Comparison of ENCODE assay signal across 17 mouse cellular contexts in genomic region chr11:64650571-64651282, GRCm38 (mm10).
A peak's percentile ranks its signal among the peaks of the same experiment; 100 is the strongest.
DNase-seq lines count a peak whose midpoint lies in the region; ATAC-seq lines count a peak whose summit lies in the region.
"Had no signal": no experiment of that assay in that cellular context is flagged by ENCODE, and none has a peak within 500 bp of the region (broad histone marks: within the 10 kb centered on the region; RNA-seq: fewer than 3 reads in every experiment).

No protein-coding gene starts in this region.

- 35% methylated on average over 10 of the region's 10 CpGs for WGBS in kidney, embryonic 14.5 days
- 53% methylated on average over 10 of the region's 10 CpGs for WGBS in embryonic facial prominence, embryonic 11.5 days
- WGBS in embryonic facial prominence, embryonic 14.5 days = 37% methylated on average over 10 of the region's 10 CpGs

- H3K9ac ChIP-seq in kidney, embryonic 14.5 days (ENCODE audit: low read depth, low read length) = no peak overlapping the region
- no peak overlapping the region for H3K9ac ChIP-seq in embryonic facial prominence, embryonic 11.5 days (replicated peaks; ENCODE audit: low read length)
- H3K9ac ChIP-seq in embryonic facial prominence, embryonic 14.5 days (ENCODE audit: low read depth, low read length) = no peak overlapping the region
- H3K9ac ChIP-seq: lung, embryonic 14.5 days; midbrain, embryonic 12.5 days had no signal

- no peak overlapping the region for H3K4me2 ChIP-seq in kidney, embryonic 14.5 days (replicated peaks; ENCODE audit: low read depth, low read length)
- no peak overlapping the region for H3K4me2 ChIP-seq in embryonic facial prominence, embryonic 11.5 days (ENCODE audit: low read depth, low read length)
- no peak overlapping the region for H3K4me2 ChIP-seq in embryonic facial prominence, embryonic 14.5 days (ENCODE audit: low read depth, low read length)
- H3K4me2 ChIP-seq: lung, embryonic 14.5 days; midbrain, embryonic 12.5 days had no signal

- no peak for DNase-seq in kidney, adult 8-10 months
- peak; percentile 73 for DNase-seq in embryonic facial prominence, embryonic 11.5 days (ENCODE audit: low spot score)
- peak; percentile 64 for DNase-seq in embryonic facial prominence, embryonic 14.5 days (ENCODE audit: low spot score)
- DNase-seq in lung, postnatal 14 days = peak; percentile 30
- DNase-seq in cerebellum, adult 8-10 months = no peak
- DNase-seq in adrenal gland, postnatal 4 days (ENCODE audit: low spot score in 2 of 2) = no peak
- DNase-seq: adrenal gland, postnatal 10 days; cerebellum, adult 9-11 months; liver; lung, embryonic 14.5 days; right cerebral cortex, adult 18-20 months; thymus, postnatal 14 days had no signal

- no peak overlapping the region for H3K27ac ChIP-seq in kidney, embryonic 14.5 days (ENCODE audit: low read depth, low read length)
- H3K27ac ChIP-seq in embryonic facial prominence, embryonic 11.5 days (replicated peaks; ENCODE audit: low read depth, low read length) = no peak overlapping the region
- no peak overlapping the region for H3K27ac ChIP-seq in embryonic facial prominence, embryonic 14.5 days (replicated peaks; ENCODE audit: low read depth, low read length)
- H3K27ac ChIP-seq: hindbrain, embryonic 10.5 days; midbrain, embryonic 12.5 days; stomach, postnatal 0 days had no signal

- peak; percentile 76 for ATAC-seq in kidney, embryonic 14.5 days (ENCODE audit: low FRiP score, low TSS enrichment)
- ATAC-seq in embryonic facial prominence, embryonic 11.5 days (replicated peaks; ENCODE audit: insufficient number of reproducible peaks, low FRiP score, low TSS enrichment, low read depth) = no peak
- ATAC-seq in embryonic facial prominence, embryonic 14.5 days (ENCODE audit: low read depth) = 0 out of 2 replicates have a peak, but pooled peaks have one; percentile 33
- ATAC-seq: CD4-positive, CD25-positive, alpha-beta regulatory T cell, adult 4 months had no signal

- H3K36me3 ChIP-seq in kidney, embryonic 14.5 days (ENCODE audit: control insufficient read depth, insufficient read depth, low read length) = no peaks in the 10 kb centered on the region
- H3K36me3 ChIP-seq in embryonic facial prominence, embryonic 11.5 days (replicated peaks; ENCODE audit: control insufficient read depth, insufficient read depth, low read depth, low read length) = no peaks in the 10 kb centered on the region
- H3K36me3 ChIP-seq in embryonic facial prominence, embryonic 14.5 days (ENCODE audit: control insufficient read depth, insufficient read depth, low read length) = no peaks in the 10 kb centered on the region
- H3K36me3 ChIP-seq: hindbrain, embryonic 10.5 days; midbrain, embryonic 12.5 days had no signal

- H3K4me3 ChIP-seq in kidney, embryonic 14.5 days (ENCODE audit: low read length) = no peak overlapping the region
- no peak overlapping the region for H3K4me3 ChIP-seq in embryonic facial prominence, embryonic 11.5 days (ENCODE audit: low read depth, low read length)
- no peak overlapping the region for H3K4me3 ChIP-seq in embryonic facial prominence, embryonic 14.5 days (ENCODE audit: low read depth, low read length)
- H3K4me3 ChIP-seq: hindbrain, embryonic 10.5 days; midbrain, embryonic 12.5 days had no signal

- H3K4me1 ChIP-seq in kidney, embryonic 14.5 days (ENCODE audit: control insufficient read depth, insufficient read depth, low read length) = no peaks in the 10 kb centered on the region
- no peaks in the 10 kb centered on the region for H3K4me1 ChIP-seq in embryonic facial prominence, embryonic 11.5 days (ENCODE audit: control insufficient read depth, insufficient read depth, low read length)
- H3K4me1 ChIP-seq in embryonic facial prominence, embryonic 14.5 days (ENCODE audit: control insufficient read depth, insufficient read depth, low read length) = peaks cover 21% of the 10 kb centered on the region; the same call in 1 of the 2 replicates
- H3K4me1 ChIP-seq: midbrain, embryonic 12.5 days had no signal

- no peaks in the 10 kb centered on the region for H3K27me3 ChIP-seq in kidney, embryonic 14.5 days (ENCODE audit: control insufficient read depth, insufficient read depth, low read length)
- no peaks in the 10 kb centered on the region for H3K27me3 ChIP-seq in embryonic facial prominence, embryonic 11.5 days (ENCODE audit: control insufficient read depth, insufficient read depth, low read length)
- H3K27me3 ChIP-seq in embryonic facial prominence, embryonic 14.5 days (replicated peaks; ENCODE audit: control insufficient read depth, insufficient read depth, low read length) = no peaks in the 10 kb centered on the region

- no peaks in the 10 kb centered on the region for H3K9me3 ChIP-seq in kidney, embryonic 14.5 days (ENCODE audit: control insufficient read depth, low read length)
- no peaks in the 10 kb centered on the region for H3K9me3 ChIP-seq in embryonic facial prominence, embryonic 11.5 days (replicated peaks; ENCODE audit: control insufficient read depth, low read length)
- H3K9me3 ChIP-seq in embryonic facial prominence, embryonic 14.5 days (ENCODE audit: control insufficient read depth, low read length) = no peaks in the 10 kb centered on the region
- H3K9me3 ChIP-seq: hindbrain, embryonic 10.5 days; midbrain, embryonic 12.5 days had no signal

Comparison
In these comparisons a context has a peak if more than half of its experiments do, and no peak if none do; other contexts are left out.
1. DNase-seq: peak in embryonic facial prominence, embryonic 11.5 days (single experiment), embryonic facial prominence, embryonic 14.5 days (single experiment) and lung, postnatal 14 days (single experiment); none in kidney, adult 8-10 months (0 of 2), cerebellum, adult 8-10 months (single experiment) and adrenal gland, postnatal 4 days (0 of 2).